Mouse (Mus musculus) midbrain, embryonic 15.5 days (tissue): ENCODE measurements around the gene E330021D16Rik. TPM values are rescaled to one million over a fixed set of nuclear protein-coding genes. Genes with fewer than 3 reads are reported as not detected.
"Not testable (repeated sequence)": the region's sequence is repeated elsewhere in the genome, so short reads cannot be mapped to it uniquely, and the experiment has no call there.

Source experiments
- ATAC-seq: fragments of 200-750 bp; cut with Nextera tagmentation; replicated peaks from 2 replicates; pipeline ENCODE4 v1.8.0; 2017; ENCODE audit warnings: moderate TSS enrichment
- H3K27ac ChIP-seq: fragments of 300-500 bp; sonication (generic); 2 replicates; pipeline ENCODE4 v1.5.1; 2015; ENCODE audit warnings: mild to moderate bottlenecking, inconsistent platforms
- H3K27me3 ChIP-seq: fragments of 300-500 bp; sonication (generic); replicated peaks from 2 replicates; pipeline ENCODE4 v1.6.1; 2015; ENCODE audit warnings: inconsistent platforms
- H3K36me3 ChIP-seq: fragments of 300-500 bp; sonication (generic); replicated peaks from 2 replicates; pipeline ENCODE4 v1.6.1; 2015; ENCODE audit warnings: inconsistent platforms
- H3K4me1 ChIP-seq: fragments of 300-500 bp; sonication (generic); 2 replicates; pipeline ENCODE4 v1.6.1; 2015; ENCODE audit warnings: inconsistent platforms
- H3K4me2 ChIP-seq: fragments of 300-500 bp; sonication (generic); 2 replicates; pipeline ENCODE4 v1.6.1; 2015; ENCODE audit warnings: inconsistent platforms, mild to moderate bottlenecking, moderate library complexity
- H3K4me3 ChIP-seq: fragments of 300-500 bp; sonication (generic); 2 replicates; pipeline ENCODE4 v1.5.1; 2015; ENCODE audit warnings: mild to moderate bottlenecking, inconsistent platforms
- H3K9ac ChIP-seq: fragments of 300-500 bp; sonication (generic); 2 replicates; pipeline ENCODE4 v1.6.1; 2015; ENCODE audit warnings: mild to moderate bottlenecking, inconsistent platforms
- H3K9me3 ChIP-seq: fragments of 300-500 bp; sonication (generic); 2 replicates; pipeline ENCODE4 v1.6.1; 2016; ENCODE audit warnings: inconsistent platforms
- whole genome bisulfite sequencing: fragments of 180-500 bp; shearing (Covaris S2); methylation state at CpG from one replicate; pipeline ENCODE4 v1.1.7; 2015; ENCODE audit warnings: mixed read lengths; 5-methylcytosine and 5-hydroxymethylcytosine counted together
- polyA plus RNA-seq: library from polyadenylated mRNA; unstranded; fragments of >200 nt; fragmentation: Nextera tagmentation; extraction: Ambion mirVana; gene quantifications from 2 replicates; pipeline ENCODE4 v1.2.1, GENCODE M21; 2015

E330021D16Rik gene
- not detected in 2 replicates for polyA plus RNA-seq

DNA sequence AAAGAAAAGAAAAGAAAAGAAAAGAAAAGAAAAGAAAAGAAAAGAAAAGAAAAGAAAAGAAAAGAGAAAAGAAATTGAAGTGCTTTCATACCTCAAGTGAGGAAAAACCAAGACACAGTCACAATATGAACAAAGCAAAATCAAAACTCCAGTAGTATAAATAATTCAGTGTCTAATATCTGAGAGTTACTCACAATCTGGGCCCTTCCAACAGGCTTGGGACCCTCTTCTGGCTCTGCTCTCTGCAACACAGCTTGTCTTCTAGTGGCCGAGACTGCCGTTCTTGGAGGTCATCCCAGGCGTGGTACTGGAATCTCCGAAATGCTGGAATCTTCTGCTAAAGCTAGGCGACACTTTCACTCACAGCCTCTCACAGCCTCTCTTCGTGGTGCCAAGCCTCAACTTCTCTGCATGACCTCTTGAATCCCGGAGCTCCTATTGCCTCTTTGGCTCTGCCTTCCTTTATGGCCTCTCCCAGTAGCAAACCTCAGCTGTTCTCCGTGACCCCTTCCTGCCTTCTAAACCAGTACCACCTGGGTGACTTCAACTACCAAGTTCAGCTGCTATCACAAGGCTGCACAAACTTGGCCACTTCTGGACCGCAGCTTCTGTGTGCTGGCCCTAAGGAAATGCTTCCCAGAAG, at the start of gene E330021D16Rik:
Gene E330021D16Rik, minus strand, starts transcription at position 437 of the 643 bp plus-strand sequence.
- Histone ChIP-seq H3K9ac (no peak within 1 kb of the TSS), H3K27ac (no peak within 1 kb of the TSS), H3K27me3 (no peaks in the 10 kb centered on the region), H3K36me3 (no peaks in the 10 kb centered on the region), H3K4me2 (no peak within 1 kb of the TSS), H3K4me1 (no peaks in the 10 kb centered on the region), H3K9me3 (no peaks in the 10 kb centered on the region), H3K4me3 (no peak within 1 kb of the TSS)
- 90% methylated on average over 9 of the region's 9 CpGs for WGBS
- no peak for ATAC-seq

DNA sequence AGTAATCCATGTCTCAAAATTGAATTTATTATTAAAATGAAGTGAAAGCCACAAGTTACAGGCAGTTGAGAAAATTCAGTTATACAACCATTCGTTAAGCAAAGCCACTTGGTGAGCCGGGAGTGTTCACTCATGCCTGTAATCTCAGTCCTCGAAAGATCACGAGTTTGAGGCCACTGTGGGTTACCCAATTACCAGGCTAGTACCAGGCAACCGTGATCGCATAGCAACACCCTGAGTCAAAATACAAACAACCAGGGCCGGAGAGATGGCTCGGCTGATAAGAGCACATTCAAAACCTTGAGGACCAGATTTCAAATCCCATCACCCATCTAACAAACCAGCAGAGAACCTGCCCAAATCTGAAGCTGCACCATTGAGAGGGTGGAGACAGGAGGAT, 49.7 kb upstream of the E330021D16Rik start:
- WGBS, result 80% methylated on average over 8 of the region's 8 CpGs
- Histone ChIP-seq H3K4me2 (no peak overlapping the region), H3K4me3 (no peak overlapping the region), H3K27me3 (no peaks in the 10 kb centered on the region), H3K4me1 (peaks cover 19% of the 10 kb centered on the region), H3K36me3 (no peaks in the 10 kb centered on the region), H3K9me3 (no peaks in the 10 kb centered on the region), H3K27ac (no peak overlapping the region), H3K9ac (no peak overlapping the region)
- no peak for ATAC-seq

DNA sequence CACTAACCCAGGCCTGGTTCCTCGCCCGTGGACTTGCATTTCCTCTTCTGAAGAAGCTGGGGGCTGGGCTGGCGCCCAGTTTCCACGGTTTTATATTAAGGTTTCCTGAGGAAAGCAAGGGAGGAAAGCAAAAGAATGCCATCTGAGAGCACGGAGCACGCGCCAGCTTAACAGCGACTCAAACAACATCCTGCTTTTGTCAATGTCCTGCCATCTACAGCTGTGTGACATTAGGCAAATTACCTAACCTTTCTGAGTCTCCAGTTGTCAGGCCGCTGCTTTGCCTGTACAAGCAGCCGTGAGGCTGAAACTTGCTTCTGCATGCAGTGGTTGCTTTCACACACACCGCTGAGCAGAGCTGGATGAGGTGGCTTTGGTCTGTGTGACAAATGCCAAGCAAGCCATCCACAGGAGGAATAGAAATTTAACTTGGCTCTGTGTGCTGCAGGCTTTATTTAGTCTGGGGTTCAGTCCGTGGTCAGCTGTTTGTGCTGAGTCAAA, 48.8 kb upstream of the E330021D16Rik start:
- 68% methylated on average over 12 of the region's 12 CpGs for WGBS
- ATAC-seq, result no peak
- Histone ChIP-seq H3K27ac (no peak overlapping the region), H3K36me3 (no peaks in the 10 kb centered on the region), H3K9me3 (no peaks in the 10 kb centered on the region), H3K27me3 (no peaks in the 10 kb centered on the region), H3K4me3 (no peak overlapping the region), H3K4me2 (no peak overlapping the region), H3K4me1 (peaks cover 15% of the 10 kb centered on the region), H3K9ac (no peak overlapping the region)

DNA sequence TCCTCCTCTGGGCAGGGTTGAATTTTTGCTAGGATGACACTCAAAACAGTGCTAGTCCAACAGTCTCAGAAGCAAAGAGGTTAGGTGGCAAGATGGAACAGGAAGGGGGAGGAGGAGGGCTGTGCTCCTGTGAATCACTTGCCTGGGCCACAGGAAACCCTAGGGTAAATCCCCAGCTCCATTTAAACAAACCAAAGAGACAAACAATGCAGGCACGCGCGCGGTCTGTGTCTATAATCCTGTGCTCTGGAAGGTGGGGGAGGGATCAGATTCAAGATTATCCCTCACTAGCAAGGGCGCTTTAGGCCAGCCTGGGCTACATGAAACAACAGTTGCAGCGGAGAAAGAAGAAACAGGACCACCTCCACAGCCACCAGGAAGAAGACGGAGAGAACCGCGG, 48.1 kb upstream of the E330021D16Rik start:
- Histone ChIP-seq H3K9ac (no peak overlapping the region), H3K4me1 (peaks cover 9% of the 10 kb centered on the region), H3K9me3 (no peaks in the 10 kb centered on the region), H3K4me3 (no peak overlapping the region), H3K27me3 (no peaks in the 10 kb centered on the region), H3K36me3 (no peaks in the 10 kb centered on the region), H3K27ac (no peak overlapping the region), H3K4me2 (no peak overlapping the region)
- ATAC-seq, result no peak
- WGBS, result 43% methylated on average over 9 of the region's 9 CpGs

DNA sequence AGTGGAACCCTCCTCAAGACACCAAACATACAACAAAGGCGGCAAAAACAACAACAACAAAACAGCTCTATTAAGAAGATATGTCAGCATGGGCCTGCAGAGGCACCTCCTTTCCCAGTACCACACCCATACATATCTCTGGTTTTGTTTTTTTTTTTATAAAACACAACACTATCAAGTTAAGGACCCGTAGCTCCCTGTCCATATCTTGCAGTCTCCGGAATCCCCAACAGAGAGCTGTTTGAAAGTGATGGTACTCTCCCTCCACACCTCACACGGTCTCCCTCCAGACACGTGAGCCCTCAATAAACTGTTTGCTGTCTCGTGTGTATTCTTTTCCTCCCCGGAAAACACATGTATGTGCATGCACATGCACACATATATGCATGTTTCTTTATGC, 43.8 kb upstream of the E330021D16Rik start:
- H3K27me3 ChIP-seq, result no peaks in the 10 kb centered on the region
- no peak overlapping the region for H3K27ac ChIP-seq
- 93% methylated on average over 7 of the region's 7 CpGs for WGBS
- no peak overlapping the region for H3K4me3 ChIP-seq
- no peaks in the 10 kb centered on the region for H3K4me1 ChIP-seq
- no peaks in the 10 kb centered on the region for H3K36me3 ChIP-seq
- no peak for ATAC-seq
- no peaks in the 10 kb centered on the region for H3K9me3 ChIP-seq
- H3K4me2 ChIP-seq, result no peak overlapping the region
- no peak overlapping the region for H3K9ac ChIP-seq

DNA sequence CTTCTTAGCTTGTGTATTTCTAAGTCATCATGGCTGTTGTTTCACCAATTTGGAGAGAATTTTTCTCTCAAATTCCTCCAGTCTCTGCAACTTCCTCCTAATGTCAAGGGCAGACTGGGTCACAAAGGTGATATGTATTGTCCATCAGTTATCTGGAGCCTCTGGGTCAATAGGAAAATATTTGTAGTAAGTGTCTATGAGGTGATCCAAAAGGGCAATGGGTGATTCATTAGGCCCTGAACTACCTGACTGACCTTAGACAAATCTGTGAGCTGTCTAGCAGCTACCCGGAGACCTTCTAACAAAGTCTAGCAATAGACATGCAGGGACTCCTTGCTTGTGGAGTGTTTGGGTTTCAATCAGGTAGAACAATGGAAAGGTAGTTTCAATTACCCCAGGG, 40.9 kb upstream of the E330021D16Rik start:
- no peaks in the 10 kb centered on the region for H3K9me3 ChIP-seq
- ATAC-seq, result no peak

DNA sequence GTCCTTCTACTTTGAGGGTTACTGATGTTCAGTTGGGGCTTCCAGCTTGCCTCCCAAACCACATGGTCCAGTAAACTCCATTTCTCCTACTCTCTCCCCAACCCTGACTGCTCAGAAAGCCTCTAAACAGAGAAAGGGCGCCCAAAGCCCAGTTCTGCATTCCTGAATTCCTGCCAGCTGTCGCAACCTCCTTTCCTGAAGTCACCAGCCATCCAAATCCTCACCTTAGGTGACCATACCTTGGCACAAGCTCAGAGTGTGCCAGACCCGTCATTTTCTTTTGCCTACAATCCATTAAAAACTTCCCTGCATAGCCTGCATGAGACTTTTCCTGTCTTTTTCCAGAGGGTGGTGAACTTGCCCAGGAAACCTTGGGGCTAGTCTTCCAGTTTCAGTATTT, 40.3 kb upstream of the E330021D16Rik start:
- Histone ChIP-seq H3K36me3 (no peaks in the 10 kb centered on the region), H3K4me2 (no peak overlapping the region), H3K9me3 (no peaks in the 10 kb centered on the region), H3K4me3 (no peak overlapping the region), H3K27ac (no peak overlapping the region), H3K9ac (no peak overlapping the region), H3K4me1 (no peaks in the 10 kb centered on the region), H3K27me3 (no peaks in the 10 kb centered on the region)
- WGBS, result 83% methylated on average over 3 of the region's 3 CpGs
- no peak for ATAC-seq

More for the DNA sequence above, 40.9 kb upstream of the E330021D16Rik start:
- H3K9ac ChIP-seq, result no peak overlapping the region
- H3K27me3 ChIP-seq, result no peaks in the 10 kb centered on the region
- H3K27ac ChIP-seq, result no peak overlapping the region
- H3K36me3 ChIP-seq, result no peaks in the 10 kb centered on the region
- 97% methylated on average over 1 of the region's 1 CpGs for WGBS
- H3K4me2 ChIP-seq, result no peak overlapping the region
- H3K4me3 ChIP-seq, result no peak overlapping the region
- no peaks in the 10 kb centered on the region for H3K4me1 ChIP-seq

DNA sequence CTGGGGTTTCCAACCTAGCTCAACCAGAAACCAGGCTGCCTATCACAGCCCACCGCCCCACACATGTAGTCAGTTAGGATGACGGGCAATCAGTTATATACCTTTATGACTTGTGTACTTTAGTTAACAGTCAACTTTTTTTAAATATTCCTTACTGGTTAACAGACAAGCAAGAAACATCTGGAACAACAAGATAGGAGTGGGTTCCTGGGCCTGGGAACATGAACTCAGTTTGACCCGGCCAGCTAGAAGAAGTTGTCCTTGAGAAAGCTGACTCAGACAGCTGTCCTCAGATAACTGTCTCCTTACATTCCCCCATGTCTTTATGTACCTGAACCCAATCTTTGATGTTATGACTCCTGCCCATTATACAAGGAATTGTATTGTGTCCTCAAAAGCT, 37.3 kb upstream of the E330021D16Rik start:
- 95% methylated on average over 3 of the region's 3 CpGs for WGBS
- no peak overlapping the region for H3K4me3 ChIP-seq
- H3K9me3 ChIP-seq, result no peaks in the 10 kb centered on the region

DNA sequence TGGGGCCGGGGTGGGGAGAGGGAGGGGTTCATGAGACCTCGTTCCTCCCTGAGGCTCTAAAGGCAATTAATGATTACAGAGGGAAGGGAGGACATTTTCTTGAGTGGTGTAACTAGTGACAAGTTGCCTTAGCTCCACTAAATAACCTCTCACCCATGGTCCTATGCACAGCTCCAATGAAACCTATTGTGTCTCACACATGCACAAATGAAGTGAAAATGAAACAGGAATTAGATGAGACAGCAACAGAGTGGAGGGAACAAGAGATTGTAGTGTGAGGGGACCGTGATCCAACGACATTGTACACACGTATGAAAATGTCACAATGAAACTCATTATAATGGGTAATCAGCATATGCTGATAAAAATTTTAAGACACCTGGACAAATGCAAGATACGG, 35.5 kb upstream of the E330021D16Rik start:
- no peak for ATAC-seq
- Histone ChIP-seq H3K4me2 (no peak overlapping the region), H3K36me3 (no peaks in the 10 kb centered on the region), H3K9ac (no peak overlapping the region), H3K27me3 (no peaks in the 10 kb centered on the region), H3K27ac (no peak overlapping the region), H3K4me1 (no peaks in the 10 kb centered on the region), H3K4me3 (no peak overlapping the region), H3K9me3 (no peaks in the 10 kb centered on the region)
- WGBS, result 86% methylated on average over 6 of the region's 6 CpGs

More for the DNA sequence above, 37.3 kb upstream of the E330021D16Rik start:
- no peak for ATAC-seq
- Histone ChIP-seq H3K4me2 (no peak overlapping the region), H3K27ac (no peak overlapping the region), H3K36me3 (no peaks in the 10 kb centered on the region), H3K9ac (no peak overlapping the region), H3K27me3 (no peaks in the 10 kb centered on the region), H3K4me1 (no peaks in the 10 kb centered on the region)

DNA sequence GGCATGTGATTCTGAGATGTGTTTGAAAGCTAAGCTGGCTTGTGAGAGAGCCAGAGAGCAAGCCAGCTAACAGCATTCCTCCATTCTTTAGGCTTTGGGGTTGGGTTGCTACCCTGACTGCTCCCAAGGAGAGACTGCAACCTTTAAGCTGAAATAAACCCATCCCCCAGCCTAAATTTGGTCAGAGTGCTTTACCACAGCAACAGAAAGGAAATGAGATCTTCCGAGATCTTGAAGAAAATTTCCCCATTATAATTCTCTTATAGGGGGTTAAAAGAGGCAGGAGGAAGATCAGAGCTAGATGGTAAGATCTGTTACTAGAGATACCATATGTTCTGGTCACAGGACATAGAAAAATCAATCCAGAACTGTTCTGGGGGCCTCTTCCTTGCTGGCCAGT, 34.6 kb upstream of the E330021D16Rik start:
- Histone ChIP-seq H3K4me2 (no peak overlapping the region), H3K27ac (no peak overlapping the region), H3K36me3 (no peaks in the 10 kb centered on the region), H3K9me3 (peaks cover 3% of the 10 kb centered on the region; the same call in 1 of the 2 replicates), H3K9ac (no peak overlapping the region), H3K4me1 (no peaks in the 10 kb centered on the region), H3K27me3 (no peaks in the 10 kb centered on the region), H3K4me3 (no peak overlapping the region)
- ATAC-seq, result no peak
- WGBS, result 95% methylated on average over 1 of the region's 1 CpGs

DNA sequence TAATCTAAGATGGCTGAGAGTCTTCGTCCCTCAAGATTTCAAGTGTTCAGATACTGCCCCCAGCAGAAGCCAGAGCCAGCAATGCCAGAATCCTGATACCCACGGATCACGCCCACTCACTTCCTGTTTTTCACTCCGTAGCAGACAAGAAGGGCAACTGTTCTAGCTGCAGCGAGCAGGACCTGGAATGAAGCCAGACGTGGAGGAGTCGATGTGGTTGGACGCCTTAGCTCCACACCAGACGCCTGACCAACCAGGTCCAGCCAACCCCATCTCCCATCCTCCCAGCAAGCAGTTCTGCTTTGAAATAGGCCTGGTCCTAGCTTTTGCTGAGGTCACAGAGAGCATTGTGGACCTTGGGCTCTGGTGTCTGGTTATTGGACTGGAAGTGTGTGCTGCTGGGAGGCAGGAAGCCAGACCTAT, 33.9 kb upstream of the E330021D16Rik start:
- Histone ChIP-seq H3K27ac (no peak overlapping the region), H3K9ac (no peak overlapping the region), H3K4me3 (no peak overlapping the region), H3K27me3 (no peaks in the 10 kb centered on the region), H3K9me3 (peaks cover 9% of the 10 kb centered on the region; the same call in 1 of the 2 replicates), H3K36me3 (no peaks in the 10 kb centered on the region), H3K4me1 (no peaks in the 10 kb centered on the region), H3K4me2 (no peak overlapping the region)
- WGBS, result 75% methylated on average over 9 of the region's 9 CpGs
- no peak for ATAC-seq

DNA sequence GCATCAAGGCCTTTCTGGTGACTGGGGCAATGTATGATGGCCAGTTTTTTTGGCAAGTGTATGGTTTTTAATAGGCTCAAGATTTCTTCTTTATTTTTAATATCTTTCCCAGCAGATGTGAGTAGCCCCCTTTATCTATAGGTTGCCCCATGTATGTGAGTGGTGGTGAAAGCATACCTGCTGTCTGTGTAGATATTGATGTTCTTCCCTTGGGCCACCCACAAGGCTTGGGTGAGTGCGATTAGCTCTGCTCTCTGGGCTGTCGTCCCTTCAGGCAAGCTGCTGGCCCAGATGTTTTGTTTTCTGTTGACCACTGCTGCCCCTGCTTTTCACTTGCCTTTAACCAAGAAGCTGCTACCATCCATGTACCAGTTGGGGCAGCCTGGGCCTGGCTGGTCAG, 23.8 kb upstream of the E330021D16Rik start:
- H3K27me3 ChIP-seq, ATAC-seq, H3K36me3 ChIP-seq, H3K27ac ChIP-seq, H3K9me3 ChIP-seq, H3K4me2 ChIP-seq, H3K9ac ChIP-seq, H3K4me3 ChIP-seq, H3K4me1 ChIP-seq: not testable (repeated sequence)
- 68% methylated on average over 2 of the region's 2 CpGs for WGBS

DNA sequence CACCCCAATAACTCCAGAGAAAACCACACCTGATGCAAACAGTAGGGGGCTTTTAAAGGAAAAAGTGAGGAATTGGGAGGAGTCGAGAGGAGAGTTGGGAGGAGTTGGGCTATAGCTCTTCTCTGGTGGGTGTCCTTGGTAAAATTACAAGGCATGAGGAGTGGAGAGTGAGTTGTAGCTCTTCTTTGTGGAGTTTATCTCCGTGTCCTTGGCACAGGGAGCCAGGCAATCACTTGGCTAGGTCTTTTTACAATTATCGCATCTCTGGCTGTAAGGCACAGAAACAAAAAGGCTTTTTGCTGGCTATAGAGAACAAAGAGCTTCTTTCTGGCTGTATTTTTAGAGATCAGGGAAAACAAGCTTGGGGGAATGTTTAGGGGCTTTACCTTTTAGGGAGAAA, 20.8 kb upstream of the E330021D16Rik start:
- WGBS, result 81% methylated on average over 3 of the region's 3 CpGs
- not testable (repeated sequence) for H3K9me3 ChIP-seq, H3K9ac ChIP-seq, H3K4me1 ChIP-seq, H3K27ac ChIP-seq, H3K27me3 ChIP-seq, H3K36me3 ChIP-seq, H3K4me2 ChIP-seq, ATAC-seq, H3K4me3 ChIP-seq
